Mouse (Mus musculus): ENCODE measurements at regions not wholly inside any gene's neighbourhood (a gene's known extent, or its start where the extent isn't known, plus 50 kb on each side); places are given as distances from the start of the nearest gene placed in this dataset.

GRCm38 (mm10) chr17:47269053-47269891, 99.4 kb upstream of the Mrps10 start:
- no peaks in the 10 kb centered on the region for H3K9me3 ChIP-seq
- no peaks in the 10 kb centered on the region for H3K27me3 ChIP-seq
- no peak overlapping the region for H3K9ac ChIP-seq
- no peak overlapping the region for H3K4me2 ChIP-seq
- no peak overlapping the region for H3K27ac ChIP-seq (replicated peaks)
- ATAC-seq (ENCODE audit: low FRiP score, low read depth): no peak
- H3K4me1 ChIP-seq (replicated peaks): no peaks in the 10 kb centered on the region
- H3K36me3 ChIP-seq: no peaks in the 10 kb centered on the region
- 84% methylated on average over 19 of the region's 19 CpGs for WGBS
- no peak overlapping the region for H3K4me3 ChIP-seq

GRCm38 (mm10) chr17:47267843-47268242, 100.8 kb upstream of the Mrps10 start:
- no peaks in the 10 kb centered on the region for H3K36me3 ChIP-seq
- ATAC-seq (ENCODE audit: low FRiP score, low read depth): no peak
- WGBS: 88% methylated on average over 4 of the region's 4 CpGs
- H3K27ac ChIP-seq (replicated peaks): no peak overlapping the region
- no peak overlapping the region for H3K4me2 ChIP-seq
- no peaks in the 10 kb centered on the region for H3K9me3 ChIP-seq
- no peak overlapping the region for H3K4me3 ChIP-seq
- H3K9ac ChIP-seq: no peak overlapping the region
- H3K27me3 ChIP-seq: no peaks in the 10 kb centered on the region
- no peaks in the 10 kb centered on the region for H3K4me1 ChIP-seq (replicated peaks)

- H3K4me1 ChIP-seq (replicated peaks): no peaks in the 10 kb centered on the region
- H3K4me2 ChIP-seq: no peak overlapping the region
- no peaks in the 10 kb centered on the region for H3K27me3 ChIP-seq
- H3K36me3 ChIP-seq: no peaks in the 10 kb centered on the region
- no peak for ATAC-seq (ENCODE audit: low FRiP score, low read depth)
- WGBS: 97% methylated on average over 13 of the region's 13 CpGs
- H3K4me3 ChIP-seq: no peak overlapping the region
- H3K9ac ChIP-seq: no peak overlapping the region
- H3K27ac ChIP-seq (replicated peaks): no peak overlapping the region
- H3K9me3 ChIP-seq: no peaks in the 10 kb centered on the region
Observed at GRCm38 (mm10) chr17:47267076-47267475, 101.6 kb upstream of the Mrps10 start.

- Histone ChIP-seq H3K27me3 (no peaks in the 10 kb centered on the region), H3K4me2 (no peak overlapping the region), H3K9ac (no peak overlapping the region), H3K9me3 (no peaks in the 10 kb centered on the region), H3K27ac (replicated peaks) (no peak overlapping the region), H3K4me3 (no peak overlapping the region), H3K36me3 (no peaks in the 10 kb centered on the region), H3K4me1 (replicated peaks) (no peaks in the 10 kb centered on the region)
- WGBS: 94% methylated on average over 7 of the region's 7 CpGs
- no peak for ATAC-seq (ENCODE audit: low FRiP score, low read depth)
Observed at GRCm38 (mm10) chr17:47266335-47266734, 102.4 kb upstream of the Mrps10 start.

GRCm38 (mm10) chr17:47262986-47263385, 105.7 kb upstream of the Mrps10 start:
- Histone ChIP-seq H3K9ac (no peak overlapping the region), H3K4me1 (replicated peaks) (no peaks in the 10 kb centered on the region), H3K4me3 (no peak overlapping the region), H3K27ac (replicated peaks) (no peak overlapping the region), H3K4me2 (no peak overlapping the region), H3K36me3 (no peaks in the 10 kb centered on the region), H3K27me3 (no peaks in the 10 kb centered on the region), H3K9me3 (no peaks in the 10 kb centered on the region)
- WGBS: 94% methylated on average over 9 of the region's 9 CpGs
- no peak for ATAC-seq (ENCODE audit: low FRiP score, low read depth)

- Histone ChIP-seq H3K9me3 (no peaks in the 10 kb centered on the region), H3K36me3 (no peaks in the 10 kb centered on the region), H3K27ac (replicated peaks) (no peak overlapping the region), H3K4me1 (replicated peaks) (no peaks in the 10 kb centered on the region), H3K27me3 (no peaks in the 10 kb centered on the region), H3K4me3 (no peak overlapping the region), H3K9ac (no peak overlapping the region), H3K4me2 (no peak overlapping the region)
- ATAC-seq (ENCODE audit: low FRiP score, low read depth): no peak
- 96% methylated on average over 5 of the region's 5 CpGs for WGBS
Observed at GRCm38 (mm10) chr17:47262141-47262540, 106.5 kb upstream of the Mrps10 start.

GRCm38 (mm10) chr17:47260976-47261375, 107.7 kb upstream of the Mrps10 start:
- H3K4me3 ChIP-seq: no peak overlapping the region
- H3K27ac ChIP-seq (replicated peaks): no peak overlapping the region
- 90% methylated on average over 3 of the region's 4 CpGs for WGBS
- no peaks in the 10 kb centered on the region for H3K36me3 ChIP-seq
- no peak overlapping the region for H3K4me2 ChIP-seq
- no peak overlapping the region for H3K9ac ChIP-seq
- no peak for ATAC-seq (ENCODE audit: low FRiP score, low read depth)
- no peaks in the 10 kb centered on the region for H3K9me3 ChIP-seq
- no peaks in the 10 kb centered on the region for H3K27me3 ChIP-seq
- H3K4me1 ChIP-seq (replicated peaks): no peaks in the 10 kb centered on the region

GRCm38 (mm10) chr17:47258296-47258695, 110.4 kb upstream of the Mrps10 start:
- Histone ChIP-seq H3K27me3 (no peaks in the 10 kb centered on the region), H3K4me1 (replicated peaks) (peaks cover 4% of the 10 kb centered on the region; the same call in 1 of the 2 replicates), H3K9me3 (no peaks in the 10 kb centered on the region), H3K36me3 (no peaks in the 10 kb centered on the region), H3K4me3 (no peak overlapping the region), H3K27ac (replicated peaks) (no peak overlapping the region), H3K4me2 (no peak overlapping the region), H3K9ac (no peak overlapping the region)
- ATAC-seq (ENCODE audit: low FRiP score, low read depth): no peak
- WGBS: 98% methylated on average over 2 of the region's 2 CpGs

GRCm38 (mm10) chr17:47255209-47255608, 113.5 kb upstream of the Mrps10 start:
- WGBS: 83% methylated on average over 8 of the region's 8 CpGs

GRCm38 (mm10) chr17:47254026-47254425, 114.7 kb upstream of the Mrps10 start:
- 57% methylated on average over 11 of the region's 11 CpGs for WGBS
- peaks cover 22% of the 10 kb centered on the region for H3K4me1 ChIP-seq (replicated peaks)
- H3K4me3 ChIP-seq: no peak overlapping the region
- no peak overlapping the region for H3K9ac ChIP-seq
- no peaks in the 10 kb centered on the region for H3K36me3 ChIP-seq
- no peak overlapping the region for H3K27ac ChIP-seq (replicated peaks)
- no peaks in the 10 kb centered on the region for H3K27me3 ChIP-seq
- no peaks in the 10 kb centered on the region for H3K9me3 ChIP-seq
- no peak overlapping the region for H3K4me2 ChIP-seq
- peak; percentile 47; the same call in 1 of the 2 replicates for ATAC-seq (ENCODE audit: low FRiP score, low read depth)

More at GRCm38 (mm10) chr17:47255209-47255608, 113.5 kb upstream of the Mrps10 start:
- no peaks in the 10 kb centered on the region for H3K36me3 ChIP-seq
- no peak for ATAC-seq (ENCODE audit: low FRiP score, low read depth)
- no peaks in the 10 kb centered on the region for H3K9me3 ChIP-seq
- H3K4me1 ChIP-seq (replicated peaks): peaks cover 10% of the 10 kb centered on the region
- no peak overlapping the region for H3K4me2 ChIP-seq
- H3K27ac ChIP-seq (replicated peaks): no peak overlapping the region
- H3K27me3 ChIP-seq: no peaks in the 10 kb centered on the region
- H3K9ac ChIP-seq: no peak overlapping the region
- no peak overlapping the region for H3K4me3 ChIP-seq

- no peaks in the 10 kb centered on the region for H3K9me3 ChIP-seq
- no peak overlapping the region for H3K4me3 ChIP-seq
- no peaks in the 10 kb centered on the region for H3K36me3 ChIP-seq
- peaks cover 26% of the 10 kb centered on the region for H3K4me1 ChIP-seq (replicated peaks)
- H3K27ac ChIP-seq (replicated peaks): 0 out of 2 replicates have a peak overlapping the region, but pooled peaks have one; percentile 12
- no peak for ATAC-seq (ENCODE audit: low FRiP score, low read depth)
- no peak overlapping the region for H3K9ac ChIP-seq
- 50% methylated on average over 4 of the region's 4 CpGs for WGBS
- no peaks in the 10 kb centered on the region for H3K27me3 ChIP-seq
- no peak overlapping the region for H3K4me2 ChIP-seq
Observed at GRCm38 (mm10) chr17:47250001-47250400, 118.7 kb upstream of the Mrps10 start.

GRCm38 (mm10) chr17:47249176-47249575, 119.5 kb upstream of the Mrps10 start:
- H3K4me1 ChIP-seq (replicated peaks): peaks cover 22% of the 10 kb centered on the region
- WGBS: 84% methylated on average over 9 of the region's 9 CpGs
- ATAC-seq (ENCODE audit: low FRiP score, low read depth): peak; percentile 19; the same call in 1 of the 2 replicates

More at GRCm38 (mm10) chr17:47249176-47249575, 119.5 kb upstream of the Mrps10 start:
- Histone ChIP-seq H3K4me3 (no peak overlapping the region), H3K4me2 (no peak overlapping the region), H3K27ac (replicated peaks) (no peak overlapping the region), H3K27me3 (no peaks in the 10 kb centered on the region), H3K9me3 (no peaks in the 10 kb centered on the region), H3K36me3 (no peaks in the 10 kb centered on the region), H3K9ac (no peak overlapping the region)
